Mouse (Mus musculus) forebrain, embryonic 13.5 days (tissue): ENCODE results near the gene Cryaa. TPM values are rescaled to one million over a fixed set of nuclear protein-coding genes. Genes with fewer than 3 reads are reported as not detected.

Experiments used
- ATAC-seq: fragments of 200-750 bp; cut with Nextera tagmentation; 2 replicates; pipeline ENCODE4 v1.8.0; 2017
- H3K27ac ChIP-seq: fragments of 300-500 bp; sonication (generic); 2 replicates; pipeline ENCODE4 v1.5.1; 2015; ENCODE audit warnings: inconsistent platforms, mild to moderate bottlenecking, moderate library complexity
- H3K27me3 ChIP-seq: fragments of 300-500 bp; sonication (generic); 2 replicates; pipeline ENCODE4 v1.6.1; 2015; ENCODE audit warnings: mild to moderate bottlenecking, inconsistent platforms
- H3K36me3 ChIP-seq: fragments of 300-500 bp; sonication (generic); 2 replicates; pipeline ENCODE4 v1.6.1; 2015; ENCODE audit warnings: mild to moderate bottlenecking, inconsistent platforms; ENCODE audit not compliant: poor library complexity, severe bottlenecking
- H3K4me1 ChIP-seq: fragments of 300-500 bp; sonication (generic); 2 replicates; pipeline ENCODE4 v1.6.1; 2015; ENCODE audit warnings: inconsistent platforms
- H3K4me2 ChIP-seq: fragments of 300-500 bp; sonication (generic); 2 replicates; pipeline ENCODE4 v1.6.1; 2015; ENCODE audit warnings: inconsistent platforms, mild to moderate bottlenecking, moderate library complexity
- H3K4me3 ChIP-seq: fragments of 300-500 bp; sonication (generic); 2 replicates; pipeline ENCODE4 v1.5.1; 2015; ENCODE audit warnings: mild to moderate bottlenecking, inconsistent platforms
- H3K9ac ChIP-seq: fragments of 300-500 bp; sonication (generic); 2 replicates; pipeline ENCODE4 v1.6.1; 2015; ENCODE audit warnings: mild to moderate bottlenecking, inconsistent platforms
- H3K9me3 ChIP-seq: fragments of 300-500 bp; sonication (generic); replicated peaks from 2 replicates; pipeline ENCODE4 v1.6.1; 2016; ENCODE audit warnings: inconsistent platforms
- WGBS: fragments of 180-500 bp; shearing (Covaris S2); methylation state at CpG from one replicate; pipeline ENCODE4 v1.1.7; 2015; 5-methylcytosine and 5-hydroxymethylcytosine counted together
- polyA plus RNA-seq: library from polyadenylated mRNA; unstranded; fragments of >200 nt; fragmentation: Nextera tagmentation; extraction: Ambion mirVana; gene quantifications from 2 replicates; pipeline ENCODE4 v1.2.1, GENCODE M21; 2015

Gene Cryaa
- polyA plus RNA-seq = not detected in 2 replicates

DNA sequence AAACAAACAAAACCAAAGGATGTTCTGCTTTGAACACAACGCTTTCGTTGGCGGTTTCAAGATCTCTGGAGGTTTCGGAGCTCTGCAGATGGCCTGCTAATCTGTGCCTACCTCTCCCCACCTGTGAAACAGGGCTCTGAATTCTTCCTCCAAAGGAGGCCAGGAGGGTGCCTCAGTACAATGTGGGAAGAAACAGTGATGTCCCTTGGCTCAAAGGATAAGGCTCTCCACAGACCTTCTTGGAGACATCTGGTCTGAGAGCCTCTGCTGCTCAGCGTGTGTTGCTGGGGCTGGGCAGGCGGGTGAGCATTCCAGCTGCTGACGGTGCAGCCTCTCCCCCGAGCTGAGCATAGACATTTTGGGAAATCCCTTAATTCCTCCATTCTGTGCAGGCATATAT, at the start of gene Cryaa:
TSS of gene Cryaa (plus strand) at position 301 of the 400 bp plus-strand sequence.
- Histone ChIP-seq H3K9ac (no peak within 1 kb of the TSS), H3K4me2 (no peak within 1 kb of the TSS), H3K4me1 (no peaks in the 10 kb centered on the region), H3K27ac (no peak within 1 kb of the TSS), H3K36me3 (no peaks in the 10 kb centered on the region), H3K9me3 (no peaks in the 10 kb centered on the region), H3K4me3 (no peak within 1 kb of the TSS), H3K27me3 (no peaks in the 10 kb centered on the region)
- ATAC-seq = no peak
- 82% methylated on average over 8 of the region's 8 CpGs for WGBS

DNA sequence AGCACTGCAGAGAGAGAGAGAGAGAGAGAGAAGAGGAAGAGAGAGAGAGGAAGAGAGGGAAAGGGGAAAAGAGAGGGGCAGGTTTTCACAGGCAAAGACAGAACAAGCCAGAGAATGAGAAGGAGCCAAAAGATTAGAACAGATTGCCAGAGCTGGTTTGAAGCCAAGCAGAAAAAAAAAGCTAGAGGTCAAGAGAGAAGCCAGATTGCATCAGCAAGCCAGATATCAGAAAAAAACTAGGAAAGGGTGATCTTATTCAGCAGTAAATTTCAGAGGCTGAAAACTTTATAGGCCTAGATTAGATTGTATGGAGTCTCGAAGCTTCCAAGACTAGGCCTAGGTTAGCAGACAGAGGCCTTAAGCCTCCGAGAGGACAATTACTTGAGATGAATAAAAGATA, 49.6 kb upstream of the Cryaa start:
- Histone ChIP-seq H3K9ac (no peak overlapping the region), H3K4me1 (no peaks in the 10 kb centered on the region), H3K27ac (no peak overlapping the region), H3K9me3 (no peaks in the 10 kb centered on the region), H3K36me3 (no peaks in the 10 kb centered on the region), H3K4me3 (no peak overlapping the region), H3K27me3 (no peaks in the 10 kb centered on the region), H3K4me2 (no peak overlapping the region)
- WGBS = 87% methylated on average over 2 of the region's 2 CpGs
- ATAC-seq = no peak

DNA sequence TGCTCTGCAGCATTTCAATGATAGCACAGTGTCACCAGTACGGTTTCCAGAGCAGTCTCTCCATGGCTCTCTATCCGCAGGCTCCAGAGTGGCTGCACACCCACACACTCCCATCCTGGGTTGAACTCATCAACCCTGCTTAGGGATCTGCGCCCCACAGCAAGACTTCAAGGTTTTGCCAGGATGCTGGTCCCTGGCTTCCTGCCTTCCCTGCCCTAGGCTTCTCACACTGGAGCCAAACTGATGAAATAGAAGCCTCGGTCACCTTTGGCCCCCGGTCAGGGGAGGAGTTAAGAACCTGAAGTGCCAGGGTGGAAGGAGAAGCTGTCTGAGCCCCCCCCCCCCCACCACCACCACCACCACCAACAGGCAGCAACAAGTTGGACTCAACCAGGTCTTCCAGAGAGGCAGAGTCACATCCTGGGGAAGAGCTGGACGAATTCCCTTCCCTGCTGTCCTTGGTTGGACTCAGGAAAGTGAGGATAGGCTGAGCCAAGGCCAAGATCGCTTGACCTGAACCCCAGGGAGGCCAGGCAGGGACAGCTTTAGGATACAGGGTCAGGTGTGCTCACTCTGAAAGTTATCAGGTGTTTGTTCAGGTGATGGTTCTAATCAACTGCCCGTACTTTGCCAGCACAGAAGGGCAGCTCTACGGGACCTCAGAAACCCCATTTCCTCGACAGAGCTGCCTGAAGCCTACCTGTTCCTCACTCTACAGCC, 46.4 kb upstream of the Cryaa start:
- no peak for ATAC-seq
- peaks cover 15% of the 10 kb centered on the region for H3K27me3 ChIP-seq
- no peak overlapping the region for H3K4me2 ChIP-seq
- H3K4me1 ChIP-seq = peaks cover 5% of the 10 kb centered on the region
- H3K4me3 ChIP-seq = no peak overlapping the region
- no peak overlapping the region for H3K27ac ChIP-seq
- no peaks in the 10 kb centered on the region for H3K36me3 ChIP-seq
- no peaks in the 10 kb centered on the region for H3K9me3 ChIP-seq
- no peak overlapping the region for H3K9ac ChIP-seq
- WGBS = 89% methylated on average over 10 of the region's 10 CpGs

DNA sequence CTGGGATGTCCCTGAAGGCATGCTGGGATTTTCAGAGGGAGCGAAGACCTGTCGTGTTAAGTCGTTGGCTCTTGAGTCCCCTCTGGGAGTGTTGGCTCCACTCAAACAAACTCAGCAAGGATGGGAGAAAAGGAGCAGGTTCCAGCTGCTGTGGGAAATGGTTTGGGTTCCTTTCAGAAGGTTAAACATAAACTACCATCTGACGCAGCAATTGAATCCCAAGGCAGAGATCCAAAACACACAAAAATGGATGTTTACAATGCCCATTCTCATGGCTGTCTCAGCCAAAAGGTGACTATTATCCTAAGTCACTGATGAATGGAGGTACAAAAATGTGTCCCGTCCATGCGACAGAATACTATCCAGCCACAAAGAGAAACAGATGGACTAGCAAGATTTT, 44.6 kb upstream of the Cryaa start:
- Histone ChIP-seq H3K27ac (no peak overlapping the region), H3K9me3 (no peaks in the 10 kb centered on the region), H3K4me2 (no peak overlapping the region), H3K36me3 (no peaks in the 10 kb centered on the region), H3K4me3 (no peak overlapping the region), H3K4me1 (peaks cover 23% of the 10 kb centered on the region), H3K9ac (no peak overlapping the region), H3K27me3 (peaks cover 24% of the 10 kb centered on the region)
- ATAC-seq = no peak
- WGBS = 78% methylated on average over 6 of the region's 6 CpGs

- Histone ChIP-seq H3K27me3 (peaks cover 24% of the 10 kb centered on the region), H3K4me3 (no peak overlapping the region), H3K4me1 (peaks cover 29% of the 10 kb centered on the region), H3K9me3 (no peaks in the 10 kb centered on the region), H3K9ac (no peak overlapping the region), H3K27ac (no peak overlapping the region), H3K36me3 (no peaks in the 10 kb centered on the region), H3K4me2 (no peak overlapping the region)
- 70% methylated on average over 5 of the region's 5 CpGs for WGBS
- no peak for ATAC-seq
Measured at GRCm38 (mm10) chr17:31634896-31635295, 42.7 kb upstream of the Cryaa start.

DNA sequence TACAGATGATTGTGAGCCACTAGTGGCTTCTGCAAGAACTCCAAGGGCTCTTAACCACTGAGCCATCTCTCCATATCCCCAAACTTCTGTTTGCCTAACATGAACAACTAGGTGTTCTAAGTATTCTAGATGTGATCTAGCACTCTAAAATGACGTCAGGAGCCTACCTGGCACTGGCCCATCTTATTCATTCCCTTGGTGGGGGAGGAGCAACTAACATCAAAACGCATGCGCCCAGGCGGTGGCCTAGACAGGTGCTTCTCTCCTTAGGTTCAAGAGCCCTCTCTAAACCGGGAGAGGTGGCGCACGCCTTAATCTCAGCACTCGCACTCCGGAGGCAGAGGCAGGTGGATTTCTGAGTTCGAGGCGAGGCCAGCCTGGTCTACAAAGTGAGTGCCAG, 41.8 kb upstream of the Cryaa start:
- WGBS = 71% methylated on average over 11 of the region's 11 CpGs
- 0 out of 2 replicates have a peak overlapping the region, but pooled peaks have one; percentile 53 for H3K4me3 ChIP-seq
- no peaks in the 10 kb centered on the region for H3K9me3 ChIP-seq
- H3K9ac ChIP-seq = no peak overlapping the region
- H3K27me3 ChIP-seq = peaks cover 24% of the 10 kb centered on the region
- no peaks in the 10 kb centered on the region for H3K36me3 ChIP-seq
- ATAC-seq = no peak
- no peak overlapping the region for H3K27ac ChIP-seq
- peak overlapping the region; percentile 96 for H3K4me2 ChIP-seq
- peaks cover 30% of the 10 kb centered on the region for H3K4me1 ChIP-seq

GRCm38 (mm10) chr17:31636277-31636941, 41.2 kb upstream of the Cryaa start:
- H3K9ac ChIP-seq = peak overlapping the region; percentile 68
- no peak overlapping the region for H3K27ac ChIP-seq
- H3K36me3 ChIP-seq = no peaks in the 10 kb centered on the region
- peaks cover 24% of the 10 kb centered on the region for H3K27me3 ChIP-seq
- ATAC-seq = peak; percentile 40; the same call in 1 of the 2 replicates
- WGBS = 4% methylated on average over 45 of the region's 45 CpGs
- H3K4me3 ChIP-seq = peak overlapping the region; percentile 53
- no peaks in the 10 kb centered on the region for H3K9me3 ChIP-seq
- peaks cover 30% of the 10 kb centered on the region for H3K4me1 ChIP-seq
- peak overlapping the region; percentile 96 for H3K4me2 ChIP-seq

GRCm38 (mm10) chr17:31636942-31637811, 40.4 kb upstream of the Cryaa start, which contains the start of gene Cbs:
Cbs (minus strand) TSS chr17:31637238.
- WGBS = 3% methylated on average over 59 of the region's 61 CpGs
- peak within 1 kb of the TSS; percentile 68 for H3K9ac ChIP-seq

DNA sequence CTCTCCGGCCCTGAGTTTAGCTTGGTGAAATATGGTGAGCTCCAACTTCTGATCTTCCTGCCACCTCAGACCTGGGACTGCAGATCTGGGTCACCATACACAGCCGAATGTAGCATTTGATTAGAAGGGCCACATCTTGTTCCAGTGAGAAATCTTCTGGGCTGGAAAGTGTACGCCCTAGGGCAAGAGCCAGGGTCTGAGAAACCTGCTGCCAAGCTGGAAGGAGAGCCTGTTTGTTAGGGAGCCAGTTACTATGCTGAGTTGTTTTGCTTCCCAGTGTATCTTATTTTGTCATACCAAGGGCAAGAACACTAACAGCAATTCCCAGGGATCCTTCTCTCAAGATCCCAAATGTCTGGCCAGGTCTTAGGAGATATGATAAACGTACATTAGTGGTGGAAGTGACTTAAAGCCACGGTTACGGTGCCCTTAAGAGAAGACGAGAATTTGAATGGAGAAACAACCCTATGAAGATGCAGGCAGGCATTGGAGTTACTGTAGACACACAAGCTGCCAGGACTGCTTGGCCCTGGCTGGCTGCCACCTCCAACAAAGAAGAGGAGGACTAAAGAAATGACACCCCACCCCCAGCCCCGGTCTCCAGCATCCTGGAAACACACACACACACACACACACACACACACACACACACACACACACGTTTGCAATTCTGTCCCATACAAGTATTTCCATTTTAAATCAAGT, 39.6 kb upstream of the Cryaa start:
- Histone ChIP-seq H3K36me3 (no peaks in the 10 kb centered on the region), H3K4me1 (peaks cover 30% of the 10 kb centered on the region), H3K27ac (peak overlapping the region; percentile 81), H3K9me3 (no peaks in the 10 kb centered on the region), H3K4me3 (0 out of 2 replicates have a peak overlapping the region, but pooled peaks have one; percentile 53), H3K4me2 (peak overlapping the region; percentile 96), H3K9ac (no peak overlapping the region), H3K27me3 (peaks cover 24% of the 10 kb centered on the region)
- 35% methylated on average over 9 of the region's 9 CpGs for WGBS
- ATAC-seq = peak; percentile 41; the same call in 1 of the 2 replicates

More at GRCm38 (mm10) chr17:31636942-31637811, 40.4 kb upstream of the Cryaa start, which contains the start of gene Cbs:
- Histone ChIP-seq H3K4me3 (peak within 1 kb of the TSS; percentile 53), H3K9me3 (no peaks in the 10 kb centered on the region), H3K27me3 (peaks cover 24% of the 10 kb centered on the region), H3K4me2 (peak within 1 kb of the TSS; percentile 96), H3K27ac (peak within 1 kb of the TSS; percentile 81), H3K36me3 (no peaks in the 10 kb centered on the region), H3K4me1 (peaks cover 30% of the 10 kb centered on the region)
- peak; percentile 83 for ATAC-seq

DNA sequence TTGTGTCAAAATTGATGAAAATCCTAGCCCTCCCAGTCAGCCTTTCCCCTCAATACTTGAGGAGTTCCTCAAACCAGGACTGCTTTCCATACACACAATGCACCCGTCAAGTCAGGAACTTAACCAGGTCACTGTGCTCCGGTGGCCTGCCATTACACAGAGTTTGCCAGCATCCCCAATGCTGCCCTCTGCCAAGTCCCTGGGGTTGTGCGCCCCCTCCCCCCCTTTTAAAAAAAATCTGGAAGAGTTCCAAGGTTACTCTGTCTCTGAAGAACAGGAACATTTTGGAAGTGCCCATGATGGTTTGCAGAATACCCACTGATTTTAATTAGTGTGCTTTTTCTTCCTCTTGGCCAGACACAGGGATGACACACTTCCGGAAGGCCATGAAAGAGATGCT, 38.0 kb upstream of the Cryaa start:
- no peak overlapping the region for H3K4me3 ChIP-seq
- no peak overlapping the region for H3K27ac ChIP-seq

DNA sequence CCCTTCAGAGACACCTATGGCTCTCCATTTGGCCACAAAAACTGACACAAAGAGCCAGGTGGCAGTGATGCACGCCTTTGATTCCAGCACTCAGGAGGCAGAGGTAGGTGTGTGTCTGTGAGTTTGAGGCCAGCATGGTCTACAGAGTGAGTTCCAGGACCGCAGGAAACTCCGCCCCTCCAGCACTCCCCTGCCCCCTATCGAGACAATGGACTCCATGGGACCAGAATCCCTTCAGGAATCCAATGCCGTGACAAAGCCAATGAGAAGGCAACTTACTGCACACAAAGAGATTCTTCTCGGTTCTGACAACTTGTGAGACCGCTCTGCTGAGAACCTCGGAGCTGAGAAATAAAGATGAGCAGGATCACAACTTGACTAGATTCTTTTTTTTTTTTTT, 35.3 kb upstream of the Cryaa start:
- Histone ChIP-seq H3K27me3 (no peaks in the 10 kb centered on the region), H3K4me3 (no peak overlapping the region), H3K4me2 (no peak overlapping the region), H3K9me3 (no peaks in the 10 kb centered on the region), H3K36me3 (peaks cover 20% of the 10 kb centered on the region), H3K9ac (no peak overlapping the region), H3K4me1 (peaks cover 14% of the 10 kb centered on the region), H3K27ac (no peak overlapping the region)
- WGBS = 28% methylated on average over 8 of the region's 8 CpGs
- ATAC-seq = no peak

More for the DNA sequence above, 38.0 kb upstream of the Cryaa start:
- ATAC-seq = no peak
- no peaks in the 10 kb centered on the region for H3K36me3 ChIP-seq
- WGBS = 36% methylated on average over 4 of the region's 4 CpGs
- H3K27me3 ChIP-seq = peaks cover 24% of the 10 kb centered on the region
- H3K9ac ChIP-seq = no peak overlapping the region
- peaks cover 30% of the 10 kb centered on the region for H3K4me1 ChIP-seq
- no peak overlapping the region for H3K4me2 ChIP-seq
- H3K9me3 ChIP-seq = no peaks in the 10 kb centered on the region
